Mouse (Mus musculus) intestine, embryonic 14.5 days (tissue): ENCODE measurements at regions not wholly inside any gene's neighbourhood (a gene's known extent, or its start where the extent isn't known, plus 50 kb on each side); places are given as distances from the start of the nearest gene placed in this dataset.

Source experiments
- ATAC-seq: fragments of 200-750 bp; cut with Nextera tagmentation; replicated peaks from 2 replicates; pipeline ENCODE4 v1.8.0; 2017; ENCODE audit warnings: low read depth, moderate number of reproducible peaks, moderate TSS enrichment, moderate library complexity; ENCODE audit not compliant: low FRiP score, low TSS enrichment
- DNase-seq: peaks from one replicate; pipeline ENCODE4 v3.0.0-alpha.2; 2018; ENCODE audit warnings: low spot score
- H3K27ac ChIP-seq: fragments of 300-500 bp; sonication (generic); 2 replicates; pipeline ENCODE4 v1.5.1; 2014; ENCODE audit warnings: low read depth, mild to moderate bottlenecking, control low read depth
- H3K27me3 ChIP-seq: fragments of 300-500 bp; sonication (generic); replicated peaks from 2 replicates; pipeline ENCODE4 v1.6.1; 2014; ENCODE audit warnings: low read length, control low read depth; ENCODE audit not compliant: control insufficient read depth, insufficient read depth
- H3K36me3 ChIP-seq: fragments of 300-500 bp; sonication (generic); 2 replicates; pipeline ENCODE4 v1.6.1; 2014; ENCODE audit warnings: low read length, control low read depth; ENCODE audit not compliant: control insufficient read depth, insufficient read depth
- H3K4me1 ChIP-seq: fragments of 300-500 bp; sonication (generic); replicated peaks from 2 replicates; pipeline ENCODE4 v1.6.1; 2014; ENCODE audit warnings: low read length, control low read depth, mixed read lengths; ENCODE audit not compliant: control insufficient read depth, insufficient read depth
- H3K4me2 ChIP-seq: fragments of 300-500 bp; sonication (generic); 2 replicates; pipeline ENCODE4 v1.6.1; 2014; ENCODE audit warnings: low read length
- H3K4me3 ChIP-seq: fragments of 300-500 bp; sonication (generic); 2 replicates; pipeline ENCODE4 v1.5.1; 2014; ENCODE audit warnings: low read depth, low read length, control low read depth, mixed read lengths
- H3K9ac ChIP-seq: fragments of 300-500 bp; sonication (generic); 2 replicates; pipeline ENCODE4 v1.6.1; 2014; ENCODE audit warnings: mild to moderate bottlenecking, low read length
- H3K9me3 ChIP-seq: fragments of 300-500 bp; sonication (generic); 2 replicates; pipeline ENCODE4 v1.6.1; 2016; ENCODE audit warnings: low read length, control low read depth; ENCODE audit not compliant: control insufficient read depth
- WGBS: fragments of 180-500 bp; shearing (Covaris S2); extraction: QIAGEN DNeasy Blood & Tissue Kit; methylation state at CpG from one replicate; pipeline ENCODE4 v1.1.7; 2014; 5-methylcytosine and 5-hydroxymethylcytosine counted together

GRCm38 (mm10) chr17:47112556-47113225 lies 102.3 kb upstream of the Ubr2 start:
- Histone ChIP-seq H3K27me3 (no peaks in the 10 kb centered on the region), H3K4me3 (no peak overlapping the region), H3K9ac (no peak overlapping the region), H3K27ac (no peak overlapping the region), H3K36me3 (no peaks in the 10 kb centered on the region), H3K9me3 (no peaks in the 10 kb centered on the region), H3K4me1 (no peaks in the 10 kb centered on the region), H3K4me2 (no peak overlapping the region)
- DNase-seq (no peak), ATAC-seq (no peak)
- WGBS: 90% methylated on average over 16 of the region's 16 CpGs

GRCm38 (mm10) chr17:47110836-47111235 lies 100.5 kb upstream of the Ubr2 start:
- H3K27me3 ChIP-seq: no peaks in the 10 kb centered on the region
- no peaks in the 10 kb centered on the region for H3K4me1 ChIP-seq
- H3K36me3 ChIP-seq: no peaks in the 10 kb centered on the region
- no peak overlapping the region for H3K4me3 ChIP-seq
- no peak overlapping the region for H3K9ac ChIP-seq
- 91% methylated on average over 4 of the region's 4 CpGs for WGBS
- DNase-seq (no peak), ATAC-seq (no peak)
- H3K9me3 ChIP-seq: no peaks in the 10 kb centered on the region
- no peak overlapping the region for H3K4me2 ChIP-seq
- H3K27ac ChIP-seq: no peak overlapping the region

- DNase-seq: no peak
- no peaks in the 10 kb centered on the region for H3K36me3 ChIP-seq
- H3K9ac ChIP-seq: no peak overlapping the region
- H3K9me3 ChIP-seq: no peaks in the 10 kb centered on the region
- H3K4me3 ChIP-seq: no peak overlapping the region
- no peaks in the 10 kb centered on the region for H3K27me3 ChIP-seq
- WGBS: 90% methylated on average over 4 of the region's 4 CpGs
- ATAC-seq: no peak
- H3K4me1 ChIP-seq: no peaks in the 10 kb centered on the region
- no peak overlapping the region for H3K27ac ChIP-seq
- H3K4me2 ChIP-seq: no peak overlapping the region
These were observed 94.0 kb upstream of the Ubr2 start for GRCm38 (mm10) chr17:47104328-47104727.

GRCm38 (mm10) chr17:47095191-47095590 lies 84.8 kb upstream of the Ubr2 start:
- H3K36me3 ChIP-seq: no peaks in the 10 kb centered on the region
- H3K4me3 ChIP-seq: no peak overlapping the region
- 0 out of 2 replicates have a peak, but pooled peaks cover 2% of the 10 kb centered on the region for H3K9me3 ChIP-seq
- DNase-seq (no peak), ATAC-seq (no peak)
- H3K4me2 ChIP-seq: no peak overlapping the region
- no peak overlapping the region for H3K9ac ChIP-seq
- 82% methylated on average over 3 of the region's 3 CpGs for WGBS
- no peaks in the 10 kb centered on the region for H3K4me1 ChIP-seq
- H3K27ac ChIP-seq: no peak overlapping the region
- no peaks in the 10 kb centered on the region for H3K27me3 ChIP-seq

- H3K4me3 ChIP-seq: no peak overlapping the region
- H3K4me2 ChIP-seq: no peak overlapping the region
- no peaks in the 10 kb centered on the region for H3K4me1 ChIP-seq
- peaks cover 15% of the 10 kb centered on the region for H3K9me3 ChIP-seq
- H3K9ac ChIP-seq: no peak overlapping the region
- no peaks in the 10 kb centered on the region for H3K36me3 ChIP-seq
- WGBS: 91% methylated on average over 9 of the region's 9 CpGs
- no peaks in the 10 kb centered on the region for H3K27me3 ChIP-seq
- DNase-seq: no peak
- ATAC-seq: no peak
- H3K27ac ChIP-seq: no peak overlapping the region
These were observed 81.7 kb upstream of the Ubr2 start for GRCm38 (mm10) chr17:47092076-47092475.

- H3K4me2 ChIP-seq: no peak overlapping the region
- DNase-seq: no peak
- ATAC-seq: no peak
- H3K9ac ChIP-seq: no peak overlapping the region
- WGBS: 76% methylated on average over 3 of the region's 3 CpGs
- H3K9me3 ChIP-seq: peaks cover 15% of the 10 kb centered on the region
- no peaks in the 10 kb centered on the region for H3K4me1 ChIP-seq
- no peak overlapping the region for H3K27ac ChIP-seq
- no peaks in the 10 kb centered on the region for H3K27me3 ChIP-seq
- H3K4me3 ChIP-seq: no peak overlapping the region
- no peaks in the 10 kb centered on the region for H3K36me3 ChIP-seq
These were observed 79.4 kb upstream of the Ubr2 start for GRCm38 (mm10) chr17:47089769-47090168.

GRCm38 (mm10) chr17:47069206-47069605 lies 58.9 kb upstream of the Ubr2 start:
- no peak overlapping the region for H3K9ac ChIP-seq
- DNase-seq: no peak
- no peak overlapping the region for H3K4me2 ChIP-seq
- H3K27me3 ChIP-seq: no peaks in the 10 kb centered on the region
- no peak overlapping the region for H3K4me3 ChIP-seq
- WGBS: 95% methylated on average over 2 of the region's 2 CpGs
- ATAC-seq: no peak
- H3K4me1 ChIP-seq: no peaks in the 10 kb centered on the region
- H3K27ac ChIP-seq: no peak overlapping the region
- no peaks in the 10 kb centered on the region for H3K36me3 ChIP-seq
- H3K9me3 ChIP-seq: 0 out of 2 replicates have a peak, but pooled peaks cover 4% of the 10 kb centered on the region

- H3K4me1 ChIP-seq: no peaks in the 10 kb centered on the region
- ATAC-seq: no peak
- 82% methylated on average over 4 of the region's 4 CpGs for WGBS
These were observed 55.0 kb upstream of the Ubr2 start for GRCm38 (mm10) chr17:47065307-47065901.

More at GRCm38 (mm10) chr17:47065307-47065901, 55.0 kb upstream of the Ubr2 start:
- no peak for DNase-seq
- Histone ChIP-seq H3K4me3 (no peak overlapping the region), H3K9me3 (0 out of 2 replicates have a peak, but pooled peaks cover 4% of the 10 kb centered on the region), H3K36me3 (no peaks in the 10 kb centered on the region), H3K27ac (no peak overlapping the region), H3K9ac (no peak overlapping the region), H3K27me3 (no peaks in the 10 kb centered on the region), H3K4me2 (no peak overlapping the region)
